Mouse (Mus musculus): ENCODE measurements around the gene Klc4.

The Klc4 gene

GRCm38 (mm10) chr17:46589635-46590314 lies 56.0 kb downstream of the Klc4 start:
- DNase-seq (ENCODE audit: low read depth, low spot score), result no peak

DNA sequence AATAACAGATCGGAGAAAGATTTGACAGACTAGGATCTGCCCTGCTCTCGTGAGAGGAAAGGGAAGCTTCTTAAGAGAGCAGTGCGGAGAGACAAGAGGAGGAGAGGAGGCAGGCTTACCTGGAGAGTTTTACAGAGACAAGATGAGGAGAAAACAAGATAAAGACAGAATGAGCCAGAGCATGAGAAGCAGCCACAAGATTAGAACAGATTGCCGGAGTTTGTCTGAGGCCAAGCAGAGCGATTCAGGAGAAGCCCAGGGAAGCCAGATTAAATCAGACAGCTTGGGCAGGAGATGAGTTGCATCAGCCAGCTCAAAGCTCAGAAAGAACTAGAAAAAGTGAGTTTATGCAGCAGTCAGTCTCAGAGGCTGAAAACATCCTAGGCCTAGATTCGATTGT lies 56.9 kb downstream of the Klc4 start:
- DNase-seq (ENCODE audit: low read depth, low spot score), result no peak

DNA sequence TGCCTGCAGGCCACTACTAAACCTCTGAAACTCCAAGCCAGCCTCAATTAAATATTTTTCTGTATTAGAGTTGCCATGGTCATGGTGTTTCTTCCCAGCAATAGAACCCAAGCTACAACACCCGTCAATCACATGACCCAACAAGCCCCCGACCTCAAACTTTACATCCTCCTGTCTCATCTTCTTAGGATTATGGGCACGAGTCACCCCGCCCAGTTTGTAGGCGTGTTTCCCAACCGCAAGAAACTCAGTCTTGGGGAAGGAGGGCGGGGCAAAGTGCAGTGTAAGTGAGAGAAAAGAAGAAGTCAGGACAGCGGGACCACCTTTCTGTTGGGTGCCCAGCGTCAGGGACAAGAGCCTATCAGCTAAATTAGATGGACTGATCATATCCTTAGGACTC lies 57.6 kb downstream of the Klc4 start:
- peak; percentile 23 for DNase-seq (ENCODE audit: low read depth, low spot score)

DNA sequence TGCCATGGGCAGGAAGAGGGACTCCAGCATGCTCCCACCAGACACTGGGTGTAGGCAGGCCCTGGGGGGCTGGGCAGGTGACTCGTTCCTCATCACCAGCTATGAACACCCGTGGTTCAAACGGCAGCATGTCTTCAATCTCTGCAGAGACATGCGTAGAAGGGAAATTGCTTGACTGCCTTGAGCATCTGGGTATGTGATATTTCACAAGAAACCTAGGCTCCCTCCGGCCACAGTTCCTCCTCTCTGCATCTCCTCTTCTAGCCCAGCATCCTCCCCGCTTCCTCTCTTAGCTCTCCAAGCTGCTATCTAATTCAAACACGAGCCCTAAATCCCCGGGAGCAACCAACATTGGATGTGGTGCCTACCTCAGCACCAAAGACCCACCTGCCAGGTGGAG lies 59.5 kb downstream of the Klc4 start:
- no peak for DNase-seq (ENCODE audit: low read depth, low spot score)

Measured in 3T3-L1 (cell line).